Mouse (Mus musculus) frontal cortex, postnatal 36 days (tissue): Measurements from ENCODE around the gene Cwc27.

ENCODE experiments used
- DNase-seq, 2 experiments: peaks; one replicate each; pipeline ENCODE4 v3.0.0; 2022; ENCODE audit warnings: low spot score in 2 of 2

The Cwc27 gene

DNA sequence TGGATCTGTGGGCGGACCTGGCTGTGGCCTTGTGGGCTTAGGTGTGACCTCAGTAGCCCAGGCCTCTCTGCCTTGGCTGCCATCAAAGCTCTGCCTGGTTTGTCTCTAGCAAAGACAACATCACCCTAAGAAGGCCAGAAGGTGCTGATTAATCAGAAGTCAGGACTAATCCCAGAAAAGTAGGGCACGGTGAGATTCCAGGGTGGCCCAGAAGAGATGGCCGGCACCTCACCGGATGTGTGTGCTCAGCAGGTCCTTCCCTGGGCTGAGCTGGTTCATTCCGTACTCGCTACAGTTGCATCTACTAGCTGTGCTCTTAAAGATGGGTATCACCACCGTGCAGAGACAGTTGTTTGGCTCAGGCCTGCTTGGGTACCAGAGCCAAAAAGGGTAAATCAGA, 201.8 kb downstream of the Cwc27 start:
- no peak for DNase-seq

DNA sequence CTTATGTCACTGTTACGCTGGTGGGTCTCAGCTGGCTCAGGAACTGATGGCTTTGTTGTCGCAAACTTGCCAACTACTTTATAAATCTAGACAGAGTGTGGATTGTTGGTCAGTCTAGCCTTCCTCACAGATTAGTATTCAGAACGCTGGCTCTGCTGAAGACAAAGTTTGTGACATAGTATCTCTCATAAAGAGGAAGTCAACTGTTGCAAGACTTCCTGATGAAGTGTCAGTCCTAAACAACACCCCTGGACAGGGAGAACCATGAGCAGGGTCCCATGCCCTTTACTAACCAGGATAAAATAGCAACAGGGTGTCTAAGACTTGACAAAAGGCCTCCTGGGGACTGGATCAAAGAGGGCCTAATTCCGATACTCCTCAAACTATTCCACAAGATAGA, 205.6 kb downstream of the Cwc27 start:
- DNase-seq: no peak

DNA sequence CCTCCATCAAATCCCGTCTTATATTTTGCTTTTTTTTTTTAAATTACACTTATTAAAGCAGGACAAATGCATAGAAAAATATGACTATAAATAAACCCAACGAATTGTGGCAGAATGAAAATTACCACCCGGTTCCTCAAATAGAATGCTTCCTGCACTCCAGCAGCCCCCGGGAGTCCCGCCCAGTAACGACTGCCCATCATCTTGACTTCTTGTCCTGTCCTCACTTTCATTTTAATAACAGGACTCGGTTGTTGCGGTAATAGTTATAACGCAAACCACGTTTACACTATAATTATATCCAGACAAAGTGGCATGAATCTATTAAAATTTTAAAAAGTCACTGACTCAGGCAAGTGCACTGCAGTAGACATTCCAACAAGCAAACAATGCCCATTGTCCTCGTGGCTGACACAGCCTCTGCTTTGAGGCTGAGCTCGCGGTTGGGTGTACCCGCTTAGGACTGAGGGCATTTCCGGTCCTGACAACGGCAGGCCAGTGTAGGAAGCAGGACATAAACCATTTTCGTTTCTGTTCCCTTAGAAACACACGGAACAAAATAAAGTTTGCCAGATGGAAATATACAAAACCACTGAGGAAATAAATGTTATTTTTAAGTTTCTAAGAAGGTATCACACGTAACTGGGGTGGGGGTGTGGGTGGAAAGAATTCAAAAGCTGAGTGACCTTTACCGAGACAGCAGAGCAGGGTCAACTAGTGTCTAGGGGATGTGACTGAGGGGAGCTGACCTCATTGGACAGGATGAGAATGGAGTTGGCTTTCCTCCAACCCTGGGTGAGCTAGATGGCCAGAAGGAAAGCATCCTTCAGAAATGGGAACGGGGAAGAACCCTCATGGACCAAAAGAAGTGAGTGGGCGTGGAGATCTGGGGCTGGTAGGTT, 206.5 kb downstream of the Cwc27 start:
- no peak for DNase-seq

- DNase-seq: no peak
Observed at GRCm38 (mm10) chr13:104608516-104608915, 208.4 kb downstream of the Cwc27 start.

GRCm38 (mm10) chr13:104606786-104607580, 210.0 kb downstream of the Cwc27 start:
- DNase-seq: no peak

DNA sequence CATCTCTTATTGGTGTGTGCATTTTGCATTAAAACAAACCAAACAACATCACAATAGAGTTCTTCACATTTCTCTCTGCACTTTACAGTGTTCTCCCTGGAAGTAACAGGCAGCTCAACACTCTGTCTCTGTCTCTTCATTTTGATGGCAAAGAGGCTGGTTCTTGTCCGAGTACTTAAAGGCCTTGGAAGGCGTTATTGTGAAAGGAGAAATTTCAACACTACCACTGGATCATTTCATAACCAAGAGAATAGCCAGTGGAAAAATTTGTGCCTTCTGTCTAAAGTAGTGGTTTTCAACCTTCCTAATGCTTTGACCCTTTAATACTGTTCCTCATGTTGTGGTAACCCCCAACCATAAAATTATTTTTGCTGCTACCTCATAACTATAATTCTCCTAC, 211.8 kb downstream of the Cwc27 start:
- DNase-seq: no peak

GRCm38 (mm10) chr13:104602197-104602596, 214.7 kb downstream of the Cwc27 start:
- DNase-seq: no peak

GRCm38 (mm10) chr13:104601783-104602182, 215.2 kb downstream of the Cwc27 start:
- no peak for DNase-seq

- DNase-seq: no peak
Observed at GRCm38 (mm10) chr13:104596199-104596598, 220.7 kb downstream of the Cwc27 start.

DNA sequence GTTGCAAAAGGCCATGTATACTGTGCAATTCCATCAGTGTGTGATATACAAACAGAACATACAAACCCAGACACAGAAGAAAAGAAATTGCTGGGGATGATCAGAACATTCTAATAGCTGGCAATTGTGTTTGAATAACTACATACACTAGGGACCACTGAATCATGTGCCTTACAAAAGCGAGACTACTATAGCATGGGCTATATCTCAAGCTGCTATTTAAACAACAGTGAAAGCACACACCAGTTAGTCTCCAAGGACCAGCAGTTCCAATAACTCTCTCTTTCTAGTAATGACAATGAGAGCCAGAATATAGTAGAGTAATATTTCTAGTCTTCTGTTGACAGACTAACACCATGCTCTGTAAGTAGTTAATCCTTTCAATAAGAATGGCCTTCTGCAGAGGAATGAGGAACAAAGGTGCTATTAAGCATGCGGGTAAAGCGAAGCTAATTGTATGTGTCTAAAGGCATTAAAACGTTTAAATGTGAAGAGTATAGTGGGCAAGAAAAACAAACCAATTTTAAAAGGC, 222.1 kb downstream of the Cwc27 start:
- DNase-seq: no peak

DNA sequence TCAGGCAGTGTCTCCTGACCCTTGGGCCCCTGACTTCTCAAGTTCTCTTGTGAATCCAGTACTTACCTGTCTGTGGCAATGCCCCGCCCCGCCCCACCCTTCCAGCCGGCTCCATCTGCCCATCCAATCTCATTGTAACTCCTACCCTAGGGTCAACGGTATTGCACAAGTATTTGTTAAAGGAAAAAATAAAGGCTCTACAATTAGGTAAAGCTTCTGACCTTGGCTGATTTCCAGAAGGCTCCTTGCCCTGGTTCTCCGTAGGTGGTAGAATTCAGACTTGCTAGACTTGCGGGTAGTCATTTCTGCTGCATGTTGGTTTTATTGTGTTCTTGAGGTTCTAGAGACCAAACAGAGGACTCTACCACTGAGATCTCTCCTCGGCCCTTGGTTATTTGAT, 226.0 kb downstream of the Cwc27 start:
- no peak for DNase-seq

GRCm38 (mm10) chr13:104590097-104590607, 226.8 kb downstream of the Cwc27 start:
- DNase-seq: peak in 1 of 2 experiments; percentile 11

GRCm38 (mm10) chr13:104588383-104588782, 228.6 kb downstream of the Cwc27 start:
- DNase-seq: no peak
